Mouse (Mus musculus): ENCODE results near the gene Iqgap1. TPM values are rescaled to one million over a fixed set of nuclear protein-coding genes. Genes with fewer than 3 reads are reported as not detected.
A peak's percentile ranks its signal among the peaks of the same experiment; 100 is the strongest.

Gene Iqgap1
- total and polyA plus RNA-seq, 2 experiments from 2014 or later: 12.3 to 20.6 TPM

DNA sequence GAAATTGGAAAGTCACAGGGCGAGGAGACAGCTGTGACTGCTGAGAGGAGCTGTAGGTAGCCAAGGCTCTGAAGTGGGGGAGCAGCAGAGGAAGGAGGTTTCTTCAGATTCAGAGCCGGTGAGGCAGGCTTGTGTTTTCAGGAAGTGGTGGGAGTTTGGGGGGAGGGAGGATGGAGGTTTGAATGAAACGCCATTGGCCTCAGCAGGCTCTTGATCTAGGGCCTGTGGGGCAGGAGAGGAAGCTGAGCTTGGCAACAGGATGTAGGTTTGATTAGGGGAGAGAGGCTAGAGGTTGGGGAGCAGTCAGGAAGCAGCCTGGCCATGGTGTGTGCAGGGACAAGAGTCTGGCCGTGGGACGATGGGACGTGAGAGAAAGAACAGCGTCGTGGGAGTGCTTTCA, 39.1 kb upstream of the Iqgap1 start:
- Histone ChIP-seq H3K4me1 (ENCODE audit: insufficient read depth, low read length) (peaks cover 8% of the 10 kb centered on the region; the same call in 1 of the 2 replicates), H3K27me3 (ENCODE audit: insufficient read depth, low read length) (no peaks in the 10 kb centered on the region), H3K4me3 (ENCODE audit: low read depth, low read length) (no peak overlapping the region), H3K9ac (replicated peaks; ENCODE audit: low read length, poor library complexity, severe bottlenecking) (no peak overlapping the region), H3K9me3 (ENCODE audit: low read length) (no peaks in the 10 kb centered on the region), H3K36me3 (ENCODE audit: insufficient read depth, low read length) (peaks cover 28% of the 10 kb centered on the region), H3K4me2 (ENCODE audit: low read depth, low read length, poor library complexity, severe bottlenecking) (no peak overlapping the region), H3K27ac (ENCODE audit: low read depth, low read length) (no peak overlapping the region)
- DNase-seq (ENCODE audit: low spot score) (no peak), ATAC-seq (ENCODE audit: low FRiP score) (no peak)
- TF ChIP-seq CTCF (IDR thresholded peaks at IDR 0.05): no peak
- WGBS: 82% methylated on average over 8 of the region's 8 CpGs

DNA sequence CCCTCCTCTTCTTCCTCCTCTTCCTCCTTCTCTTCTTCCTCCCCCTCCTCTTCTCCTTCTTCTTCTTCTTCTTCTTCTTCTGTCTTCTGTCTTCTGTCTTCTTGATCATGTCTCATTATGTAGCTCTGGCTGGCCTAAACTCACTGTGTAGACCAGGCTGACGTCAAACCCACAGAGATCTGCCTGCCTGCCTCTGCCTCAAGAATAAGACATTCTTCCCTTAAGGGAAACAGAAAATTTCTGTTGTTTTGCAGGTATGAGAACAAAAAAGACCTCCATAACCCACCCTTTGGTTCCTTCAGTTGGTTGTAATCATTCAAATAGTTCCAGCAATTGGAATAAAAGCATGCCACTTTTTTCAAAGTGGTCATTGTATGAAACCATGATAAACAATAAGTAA, 38.4 kb upstream of the Iqgap1 start:
- peaks cover 24% of the 10 kb centered on the region for H3K36me3 ChIP-seq (ENCODE audit: insufficient read depth, low read length)
- H3K9me3 ChIP-seq (ENCODE audit: low read length): no peaks in the 10 kb centered on the region
- no peak overlapping the region for H3K9ac ChIP-seq (replicated peaks; ENCODE audit: low read length, poor library complexity, severe bottlenecking)
- 63% methylated on average over 1 of the region's 1 CpGs for WGBS
- DNase-seq (ENCODE audit: low spot score) (no peak), ATAC-seq (ENCODE audit: low FRiP score) (no peak)
- H3K4me2 ChIP-seq (ENCODE audit: low read depth, low read length, poor library complexity, severe bottlenecking): no peak overlapping the region
- H3K4me1 ChIP-seq (ENCODE audit: insufficient read depth, low read length): peaks cover 8% of the 10 kb centered on the region; the same call in 1 of the 2 replicates
- no peak for TF ChIP-seq CTCF (IDR thresholded peaks at IDR 0.05)
- no peaks in the 10 kb centered on the region for H3K27me3 ChIP-seq (ENCODE audit: insufficient read depth, low read length)
- no peak overlapping the region for H3K4me3 ChIP-seq (ENCODE audit: low read depth, low read length)
- H3K27ac ChIP-seq (ENCODE audit: low read depth, low read length): no peak overlapping the region

DNA sequence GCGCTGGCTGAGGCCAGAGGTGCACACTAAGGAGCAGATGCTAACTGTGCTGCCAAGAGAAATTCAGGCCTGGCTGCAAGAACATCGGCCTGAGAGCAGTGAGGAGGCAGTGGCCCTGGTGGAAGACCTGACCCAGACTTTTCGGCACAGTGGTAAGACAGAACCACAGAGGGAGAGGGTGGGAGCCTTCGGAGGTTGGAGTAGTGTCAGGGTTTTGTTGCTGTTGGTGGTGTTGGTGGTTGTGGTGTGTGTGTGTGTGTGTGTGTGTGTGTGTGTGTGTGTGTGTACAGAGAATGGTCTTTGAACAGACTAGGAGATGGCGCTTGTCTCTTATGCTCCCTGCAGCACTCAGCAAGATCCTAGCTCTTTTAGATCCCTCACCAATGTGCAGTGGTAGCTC, 37.7 kb upstream of the Iqgap1 start:
- Histone ChIP-seq H3K4me1 (ENCODE audit: insufficient read depth, low read length) (peaks cover 8% of the 10 kb centered on the region; the same call in 1 of the 2 replicates), H3K27ac (ENCODE audit: low read depth, low read length) (no peak overlapping the region), H3K27me3 (ENCODE audit: insufficient read depth, low read length) (no peaks in the 10 kb centered on the region), H3K36me3 (ENCODE audit: insufficient read depth, low read length) (peaks cover 21% of the 10 kb centered on the region), H3K4me2 (ENCODE audit: low read depth, low read length, poor library complexity, severe bottlenecking) (peak overlapping the region; percentile 0), H3K9me3 (ENCODE audit: low read length) (no peaks in the 10 kb centered on the region), H3K4me3 (ENCODE audit: low read depth, low read length) (no peak overlapping the region), H3K9ac (replicated peaks; ENCODE audit: low read length, poor library complexity, severe bottlenecking) (no peak overlapping the region)
- no peak for ATAC-seq (ENCODE audit: low FRiP score)
- DNase-seq (ENCODE audit: low spot score): no peak
- 86% methylated on average over 5 of the region's 5 CpGs for WGBS
- no peak for TF ChIP-seq CTCF (IDR thresholded peaks at IDR 0.05)

DNA sequence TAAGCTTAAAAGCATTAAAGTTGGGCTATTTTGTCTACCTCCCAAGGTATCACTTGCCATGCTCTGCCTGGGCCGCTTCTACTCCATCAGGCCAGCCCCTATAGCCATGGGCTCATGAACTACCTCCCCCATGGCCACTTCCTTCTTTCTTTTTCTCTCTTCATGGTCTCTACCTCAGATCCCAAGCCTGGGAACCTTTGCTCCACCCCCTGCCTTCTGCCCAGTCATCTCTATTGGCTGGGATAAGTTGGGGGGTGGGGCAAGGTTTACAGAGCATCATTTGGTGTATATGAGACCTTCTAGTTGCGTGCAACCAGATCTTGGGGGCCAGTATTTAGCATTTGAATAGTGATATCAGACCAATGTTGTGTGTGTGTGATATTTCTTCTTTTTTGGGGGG, 36.7 kb upstream of the Iqgap1 start:
- Histone ChIP-seq H3K27me3 (ENCODE audit: insufficient read depth, low read length) (no peaks in the 10 kb centered on the region), H3K4me2 (ENCODE audit: low read depth, low read length, poor library complexity, severe bottlenecking) (peak overlapping the region; percentile 62), H3K9me3 (ENCODE audit: low read length) (no peaks in the 10 kb centered on the region), H3K27ac (ENCODE audit: low read depth, low read length) (no peak overlapping the region), H3K4me1 (ENCODE audit: insufficient read depth, low read length) (peaks cover 8% of the 10 kb centered on the region; the same call in 1 of the 2 replicates), H3K4me3 (ENCODE audit: low read depth, low read length) (peak overlapping the region; percentile 6; the same call in 1 of the 2 replicates), H3K9ac (replicated peaks; ENCODE audit: low read length, poor library complexity, severe bottlenecking) (no peak overlapping the region), H3K36me3 (ENCODE audit: insufficient read depth, low read length) (peaks cover 13% of the 10 kb centered on the region)
- no peak for ATAC-seq (ENCODE audit: low FRiP score)
- TF ChIP-seq CTCF (IDR thresholded peaks at IDR 0.05): no peak
- WGBS: 81% methylated on average over 2 of the region's 2 CpGs
- DNase-seq (ENCODE audit: low spot score): no peak

DNA sequence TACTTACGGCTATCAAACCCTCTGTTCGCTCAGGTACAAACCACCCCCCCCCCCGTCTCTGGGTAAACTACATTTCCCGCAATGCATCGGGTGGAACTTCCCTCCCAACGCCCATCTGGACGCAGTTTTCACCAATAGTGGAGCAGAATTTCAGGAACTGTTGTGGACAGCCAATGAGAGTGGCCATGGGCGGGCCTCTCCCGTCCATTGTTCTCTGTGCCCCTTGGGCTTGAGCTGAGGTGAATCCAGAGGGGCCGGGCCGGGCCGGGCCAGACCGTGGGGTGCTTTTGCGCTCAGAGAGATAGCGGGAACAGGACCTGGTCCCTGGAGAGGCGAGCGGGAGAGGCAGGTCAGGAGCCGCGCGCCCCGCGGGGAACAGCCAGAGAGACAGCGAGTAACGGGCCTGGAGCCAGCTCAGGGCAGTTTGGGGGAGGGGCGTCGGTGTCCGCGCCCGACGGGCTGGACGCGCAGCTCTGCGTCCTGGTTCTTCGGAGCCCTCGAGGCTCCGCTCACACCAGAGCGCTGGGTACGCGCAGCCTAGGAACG, 35.0 kb upstream of the Iqgap1 start, which contains the start of gene Zscan2:
Zscan2 (plus strand) TSS at position 192 of the 546 bp plus-strand sequence.
- H3K9me3 ChIP-seq (ENCODE audit: low read length): no peaks in the 10 kb centered on the region
- H3K36me3 ChIP-seq (ENCODE audit: insufficient read depth, low read length): peaks cover 13% of the 10 kb centered on the region
- peak within 1 kb of the TSS; percentile 75 for H3K27ac ChIP-seq (ENCODE audit: low read depth, low read length)
- H3K4me3 ChIP-seq (ENCODE audit: low read depth, low read length): peak within 1 kb of the TSS; percentile 50
- H3K9ac ChIP-seq (replicated peaks; ENCODE audit: low read length, poor library complexity, severe bottlenecking): peak within 1 kb of the TSS; percentile 74
- under 1% methylated on average over 38 of the region's 40 CpGs for WGBS
- ATAC-seq (ENCODE audit: low FRiP score) (peak; percentile 97), DNase-seq (ENCODE audit: low spot score) (peak; percentile 98)
- peak within 1 kb of the TSS; percentile 62 for H3K4me2 ChIP-seq (ENCODE audit: low read depth, low read length, poor library complexity, severe bottlenecking)
- H3K27me3 ChIP-seq (ENCODE audit: insufficient read depth, low read length): no peaks in the 10 kb centered on the region
- H3K4me1 ChIP-seq (ENCODE audit: insufficient read depth, low read length): peaks cover 8% of the 10 kb centered on the region; the same call in 1 of the 2 replicates
- no peak for TF ChIP-seq CTCF (IDR thresholded peaks at IDR 0.05)

DNA sequence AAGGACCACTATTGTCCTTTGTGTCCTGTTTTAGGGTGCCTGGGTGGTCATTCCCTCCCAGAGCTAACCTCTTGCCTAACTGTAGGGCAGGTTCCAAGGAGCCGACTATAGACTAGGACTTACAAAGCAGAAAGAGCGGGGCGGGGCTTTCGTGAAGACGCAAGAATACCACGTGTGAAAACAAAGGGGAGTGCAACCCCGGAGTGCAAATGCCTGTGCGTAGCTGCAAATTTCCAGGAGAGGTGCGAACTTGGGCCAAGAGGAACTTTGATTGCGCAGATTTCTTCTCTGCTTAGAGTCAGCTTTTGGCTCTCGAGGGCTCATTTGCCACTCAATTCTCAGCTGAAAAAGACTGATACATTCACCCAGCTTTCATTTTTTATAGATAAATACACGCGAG, 34.5 kb upstream of the Iqgap1 start:
- H3K27ac ChIP-seq (ENCODE audit: low read depth, low read length): no peak overlapping the region
- H3K27me3 ChIP-seq (ENCODE audit: insufficient read depth, low read length): no peaks in the 10 kb centered on the region
- DNase-seq (ENCODE audit: low spot score) (peak; percentile 65), ATAC-seq (ENCODE audit: low FRiP score) (peak; percentile 64)
- H3K4me2 ChIP-seq (ENCODE audit: low read depth, low read length, poor library complexity, severe bottlenecking): peak overlapping the region; percentile 62
- peaks cover 12% of the 10 kb centered on the region for H3K36me3 ChIP-seq (ENCODE audit: insufficient read depth, low read length)
- peak overlapping the region; percentile 50 for H3K4me3 ChIP-seq (ENCODE audit: low read depth, low read length)
- peak overlapping the region; percentile 44; the same call in 1 of the 2 replicates for H3K9ac ChIP-seq (replicated peaks; ENCODE audit: low read length, poor library complexity, severe bottlenecking)
- TF ChIP-seq CTCF (IDR thresholded peaks at IDR 0.05): no peak
- no peaks in the 10 kb centered on the region for H3K9me3 ChIP-seq (ENCODE audit: low read length)
- under 1% methylated on average over 13 of the region's 13 CpGs for WGBS
- H3K4me1 ChIP-seq (ENCODE audit: insufficient read depth, low read length): peaks cover 8% of the 10 kb centered on the region; the same call in 1 of the 2 replicates
